Mouse (Mus musculus) thymus, postnatal 0 days (tissue): ENCODE results near the gene Cand1. TPM values are rescaled to one million over a fixed set of nuclear protein-coding genes. Genes with fewer than 3 reads are reported as not detected.

Experiments
- DNase-seq: peaks from one replicate; pipeline ENCODE4 v3.0.0-alpha.2; 2015; ENCODE audit warnings: low spot score
- polyA plus RNA-seq: library from polyadenylated mRNA; unstranded; fragments of >200 nt; fragmentation: Nextera tagmentation; extraction: Ambion mirVana; gene quantifications from 2 replicates; pipeline ENCODE4 v1.2.1, GENCODE M21; 2015

Gene Cand1
- polyA plus RNA-seq, 1 experiment from 2014 or later, result 35.7 TPM

- DNase-seq, result no peak
These were observed 27.4 kb downstream of the Cand1 start for GRCm38 (mm10) chr10:119212443-119212842.

- no peak for DNase-seq
These were observed 28.6 kb downstream of the Cand1 start for GRCm38 (mm10) chr10:119211251-119211650.

- no peak for DNase-seq
These were observed 33.4 kb downstream of the Cand1 start for GRCm38 (mm10) chr10:119206309-119206932.

GRCm38 (mm10) chr10:119205229-119205628 is 34.6 kb downstream of the Cand1 start:
- no peak for DNase-seq

GRCm38 (mm10) chr10:119204334-119204946 is 35.4 kb downstream of the Cand1 start:
- DNase-seq, result peak; percentile 27

- DNase-seq, result no peak
These were observed 40.0 kb downstream of the Cand1 start for GRCm38 (mm10) chr10:119199864-119200263.

GRCm38 (mm10) chr10:119198186-119198880 is 41.5 kb downstream of the Cand1 start:
- DNase-seq, result no peak

GRCm38 (mm10) chr10:119197621-119198150 is 42.2 kb downstream of the Cand1 start:
- DNase-seq, result no peak

DNA sequence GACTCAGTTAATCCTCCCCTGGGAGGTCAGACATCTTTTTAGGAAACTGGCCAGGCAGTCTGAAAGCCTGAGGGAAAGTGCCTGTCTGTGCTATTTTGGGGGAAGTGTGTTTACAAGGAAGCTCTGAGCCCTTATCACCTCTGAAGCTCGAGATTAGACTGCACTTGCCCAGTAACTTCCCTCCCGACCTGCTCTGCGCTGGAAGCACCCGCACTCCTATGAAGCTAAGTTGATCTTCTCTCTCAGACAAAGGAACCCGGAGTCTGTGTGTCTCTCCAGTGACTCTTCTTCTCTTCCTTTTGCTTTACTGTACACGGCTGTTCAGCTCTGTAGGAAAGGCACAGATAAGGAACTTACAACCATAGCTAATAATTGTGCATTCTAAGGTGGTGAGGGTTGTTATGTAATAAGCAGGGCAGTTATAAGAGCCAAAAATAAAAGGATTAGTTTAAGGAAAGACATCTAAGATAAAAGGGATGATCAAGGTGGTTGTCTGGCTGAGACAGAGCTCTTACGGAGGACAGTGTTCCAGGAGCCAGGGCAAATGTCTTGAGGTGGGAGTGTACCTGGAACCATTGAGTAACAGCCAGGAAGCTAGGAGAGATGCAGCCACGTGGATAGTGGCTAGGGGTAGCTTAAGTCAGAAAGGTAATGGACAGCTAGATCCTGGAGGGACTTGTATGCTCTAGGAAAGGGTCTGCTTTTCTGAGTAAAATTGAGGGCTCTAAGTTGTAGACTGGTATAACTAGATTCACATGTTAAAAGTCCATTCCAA is 47.1 kb downstream of the Cand1 start:
- no peak for DNase-seq

- DNase-seq, result no peak
These were observed 52.1 kb downstream of the Cand1 start for GRCm38 (mm10) chr10:119187720-119188119.

- DNase-seq, result no peak
These were observed 70.2 kb downstream of the Cand1 start for GRCm38 (mm10) chr10:119169656-119170055.

DNA sequence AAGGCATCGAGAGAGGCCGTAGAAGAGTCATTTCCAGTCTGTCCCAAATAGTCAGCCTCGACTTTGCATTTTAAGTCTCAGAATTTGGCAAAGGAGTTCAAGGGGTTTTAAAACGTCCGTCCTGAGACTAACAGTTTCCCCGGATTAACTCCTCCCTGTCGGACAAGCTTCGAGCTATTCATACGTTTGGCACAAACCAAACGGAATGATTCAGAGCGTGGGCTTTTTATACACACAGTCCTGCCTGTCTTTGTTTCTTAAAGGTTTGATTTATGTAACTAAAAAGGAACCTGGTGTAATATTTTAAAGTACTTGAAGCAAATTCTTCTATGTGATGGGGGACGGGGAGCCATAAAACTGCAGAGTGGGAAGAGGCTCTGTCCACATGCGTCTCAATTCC is 70.6 kb downstream of the Cand1 start:
- DNase-seq, result no peak

- no peak for DNase-seq
These were observed 71.1 kb downstream of the Cand1 start for GRCm38 (mm10) chr10:119168791-119169190.

GRCm38 (mm10) chr10:119167858-119168257 is 72.0 kb downstream of the Cand1 start:
- no peak for DNase-seq

DNA sequence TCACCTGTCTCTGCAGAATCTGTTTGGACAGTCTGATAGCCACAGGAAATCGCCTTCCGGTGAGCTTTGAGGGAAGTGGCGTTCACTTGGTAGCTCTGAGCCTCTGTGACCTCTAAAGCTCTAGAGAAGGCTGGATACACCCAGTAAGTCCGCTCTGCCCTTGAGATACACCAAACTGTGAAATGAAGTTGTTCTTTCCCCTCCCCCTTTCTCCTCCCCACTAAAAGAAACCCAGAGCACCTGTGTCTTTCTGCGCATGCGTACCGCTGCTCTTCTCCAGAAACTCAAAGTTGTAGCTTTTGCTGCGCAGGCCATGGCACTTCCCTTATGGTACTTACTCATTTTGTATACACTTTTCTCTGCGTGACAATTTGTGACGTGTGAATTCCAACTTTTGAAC is 74.8 kb downstream of the Cand1 start:
- DNase-seq, result no peak

GRCm38 (mm10) chr10:119161820-119162382 is 78.0 kb downstream of the Cand1 start:
- DNase-seq, result no peak

GRCm38 (mm10) chr10:119160161-119160560 is 79.7 kb downstream of the Cand1 start:
- DNase-seq, result no peak

DNA sequence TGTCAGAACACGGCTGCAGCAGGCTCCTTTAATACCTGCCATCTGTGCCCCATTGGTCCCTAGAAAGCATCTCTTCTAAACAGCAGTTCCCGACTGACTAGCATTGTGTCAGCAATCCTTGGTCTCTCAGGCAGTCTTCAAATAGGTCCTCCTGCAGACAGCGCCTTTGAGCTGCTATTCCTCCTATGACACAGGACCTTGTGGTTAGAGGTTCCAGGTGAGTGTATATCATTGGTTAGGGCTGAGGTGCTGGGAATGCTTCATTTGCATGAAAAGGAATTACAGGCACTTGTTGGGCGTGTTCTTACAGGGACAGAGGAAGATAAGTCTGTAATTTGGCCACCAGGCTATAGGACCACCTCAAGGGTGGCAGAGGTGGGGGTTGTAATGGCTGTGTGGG is 90.6 kb downstream of the Cand1 start:
- no peak for DNase-seq
